Mouse (Mus musculus): ENCODE measurements at regions not wholly inside any gene's neighbourhood (a gene's known extent, or its start where the extent isn't known, plus 50 kb on each side); places are given as distances from the start of the nearest gene placed in this dataset.

GRCm38 (mm10) chr1:80091350-80091749 is 126.9 kb downstream of the Fam124b start:
- no peak for TF ChIP-seq POLR2A (IDR thresholded peaks at IDR 0.05; ENCODE audit: low read depth, low read length)
- no peak for TF ChIP-seq CTCF (IDR thresholded peaks at IDR 0.05; ENCODE audit: extremely low read depth, insufficient read length, insufficient replicate concordance, low read depth, low read length)

Measured in small intestine, adult 2 months (tissue).